Mouse (Mus musculus) kidney, embryonic 16.5 days (tissue): ENCODE data around the gene Atf7. TPM values are rescaled to one million over a fixed set of nuclear protein-coding genes. Genes with fewer than 3 reads are reported as not detected.
A peak's percentile ranks its signal among the peaks of the same experiment; 100 is the strongest.

Experiments used
- ATAC-seq: fragments of 200-750 bp; cut with Nextera tagmentation; 2 replicates; pipeline ENCODE4 v1.8.0; 2017; ENCODE audit warnings: moderate TSS enrichment; ENCODE audit not compliant: low FRiP score, low TSS enrichment
- H3K27ac ChIP-seq: fragments of 300-500 bp; sonication (generic); 2 replicates; pipeline ENCODE4 v1.5.1; 2014; ENCODE audit warnings: low read length
- H3K27me3 ChIP-seq: fragments of 300-500 bp; sonication (generic); 2 replicates; pipeline ENCODE4 v1.6.1; 2014; ENCODE audit warnings: low read length, control low read depth, mixed read lengths; ENCODE audit not compliant: insufficient read depth
- H3K36me3 ChIP-seq: fragments of 300-500 bp; sonication (generic); 2 replicates; pipeline ENCODE4 v1.6.1; 2014; ENCODE audit warnings: low read length, control low read depth, mixed read lengths; ENCODE audit not compliant: insufficient read depth
- H3K4me1 ChIP-seq: fragments of 300-500 bp; sonication (generic); 2 replicates; pipeline ENCODE4 v1.6.1; 2014; ENCODE audit warnings: low read length, control low read depth, mixed read lengths; ENCODE audit not compliant: insufficient read depth
- H3K4me2 ChIP-seq: fragments of 300-500 bp; sonication (generic); replicated peaks from 2 replicates; pipeline ENCODE4 v1.6.1; 2014; ENCODE audit warnings: low read depth, low read length
- H3K4me3 ChIP-seq: fragments of 300-500 bp; sonication (generic); 2 replicates; pipeline ENCODE4 v1.5.1; 2014; ENCODE audit warnings: mild to moderate bottlenecking, low read length
- H3K9ac ChIP-seq: fragments of 300-500 bp; sonication (generic); replicated peaks from 2 replicates; pipeline ENCODE4 v1.6.1; 2014; ENCODE audit warnings: low read length
- H3K9me3 ChIP-seq: fragments of 300-500 bp; sonication (generic); 2 replicates; pipeline ENCODE4 v1.6.1; 2016; ENCODE audit warnings: low read length, control low read depth
- WGBS: fragments of 180-500 bp; shearing (Covaris S2); extraction: QIAGEN DNeasy Blood & Tissue Kit; methylation state at CpG from one replicate; pipeline ENCODE4 v1.1.7; 2014; 5-methylcytosine and 5-hydroxymethylcytosine counted together
- polyA plus RNA-seq: library from polyadenylated mRNA; unstranded; fragments of >200 nt; fragmentation: Nextera tagmentation; extraction: Ambion mirVana; gene quantifications from 2 replicates; pipeline ENCODE4 v1.2.1, GENCODE M21; 2015

Gene Atf7
- polyA plus RNA-seq, 1 experiment from 2014 or later = 30.9 TPM

DNA sequence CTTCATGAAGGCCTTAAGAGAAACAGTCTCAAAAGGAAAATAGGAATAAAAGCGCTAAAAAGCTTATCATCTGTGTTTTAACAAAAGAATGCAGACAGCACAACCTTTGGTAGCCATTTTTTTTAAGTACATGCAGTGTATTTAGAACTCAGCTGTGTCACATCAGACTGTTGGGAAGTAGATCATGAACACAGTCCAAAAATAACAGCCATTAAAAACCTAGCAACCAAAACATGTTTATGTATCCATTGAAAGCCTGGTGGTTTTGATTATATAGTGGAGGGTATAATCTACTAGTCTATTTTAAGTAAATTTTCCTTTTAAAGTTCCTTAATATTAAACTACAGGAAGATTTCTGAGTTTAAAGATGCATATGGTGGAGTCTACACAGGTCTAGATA lies 34.7 kb downstream of the Atf7 start:
- no peak overlapping the region for H3K9ac ChIP-seq
- peak overlapping the region; percentile 75; the same call in 1 of the 2 replicates for H3K27ac ChIP-seq
- no peak for ATAC-seq
- no peaks in the 10 kb centered on the region for H3K9me3 ChIP-seq
- WGBS = 71% methylated on average over 1 of the region's 1 CpGs
- peaks cover 26% of the 10 kb centered on the region for H3K4me1 ChIP-seq
- no peak overlapping the region for H3K4me3 ChIP-seq
- peaks cover 7% of the 10 kb centered on the region; the same call in 1 of the 2 replicates for H3K36me3 ChIP-seq
- no peak overlapping the region for H3K4me2 ChIP-seq
- no peaks in the 10 kb centered on the region for H3K27me3 ChIP-seq

DNA sequence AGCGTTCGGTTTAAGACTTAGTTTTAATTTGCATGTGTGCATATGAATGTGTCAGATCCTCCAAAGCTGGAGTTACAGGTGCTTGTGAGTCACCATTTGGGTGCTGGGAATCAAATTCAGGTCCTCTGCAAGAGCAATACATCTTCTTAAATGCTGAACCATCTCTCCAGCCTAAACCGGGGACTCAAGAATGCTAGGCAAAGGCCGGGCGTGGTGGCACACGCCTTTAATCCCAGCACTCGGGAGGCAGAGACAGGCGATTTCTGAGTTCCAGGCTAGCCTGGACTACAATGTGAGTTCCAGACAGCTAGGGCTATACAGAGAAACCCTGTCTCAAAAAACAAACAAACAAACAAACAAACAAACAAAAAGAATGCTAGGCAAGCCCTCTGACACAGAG lies 35.4 kb downstream of the Atf7 start:
- H3K4me3 ChIP-seq = no peak overlapping the region
- no peak for ATAC-seq
- H3K9me3 ChIP-seq = no peaks in the 10 kb centered on the region
- no peak overlapping the region for H3K9ac ChIP-seq
- peaks cover 7% of the 10 kb centered on the region; the same call in 1 of the 2 replicates for H3K36me3 ChIP-seq
- H3K4me1 ChIP-seq = peaks cover 25% of the 10 kb centered on the region
- 95% methylated on average over 8 of the region's 8 CpGs for WGBS
- H3K27me3 ChIP-seq = no peaks in the 10 kb centered on the region
- H3K27ac ChIP-seq = no peak overlapping the region
- no peak overlapping the region for H3K4me2 ChIP-seq

DNA sequence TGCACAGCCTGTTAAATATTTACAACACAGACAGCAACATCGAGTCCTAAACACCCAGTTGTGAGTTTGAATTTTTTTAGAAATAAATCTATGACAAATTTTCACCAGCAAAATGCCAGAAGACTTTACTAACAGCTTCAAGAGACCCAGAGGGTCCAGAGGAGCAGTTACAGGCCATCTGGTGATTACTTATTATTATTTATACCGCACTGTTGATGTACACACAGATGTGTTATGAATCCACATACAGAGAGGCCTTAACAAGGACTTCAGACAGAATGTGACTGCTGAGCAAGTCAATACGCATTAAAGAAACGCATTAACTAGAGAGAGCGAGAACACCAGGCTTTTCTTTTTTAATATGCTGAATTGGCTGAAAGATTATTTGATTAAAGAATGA lies 39.8 kb downstream of the Atf7 start:
- WGBS = 77% methylated on average over 5 of the region's 5 CpGs
- H3K9me3 ChIP-seq = no peaks in the 10 kb centered on the region
- 0 out of 2 replicates have a peak overlapping the region, but pooled peaks have one; percentile 35 for H3K9ac ChIP-seq
- H3K36me3 ChIP-seq = peaks cover 5% of the 10 kb centered on the region; the same call in 1 of the 2 replicates
- H3K27me3 ChIP-seq = no peaks in the 10 kb centered on the region
- no peak for ATAC-seq
- no peak overlapping the region for H3K27ac ChIP-seq
- no peak overlapping the region for H3K4me2 ChIP-seq
- no peak overlapping the region for H3K4me3 ChIP-seq
- peaks cover 6% of the 10 kb centered on the region for H3K4me1 ChIP-seq

DNA sequence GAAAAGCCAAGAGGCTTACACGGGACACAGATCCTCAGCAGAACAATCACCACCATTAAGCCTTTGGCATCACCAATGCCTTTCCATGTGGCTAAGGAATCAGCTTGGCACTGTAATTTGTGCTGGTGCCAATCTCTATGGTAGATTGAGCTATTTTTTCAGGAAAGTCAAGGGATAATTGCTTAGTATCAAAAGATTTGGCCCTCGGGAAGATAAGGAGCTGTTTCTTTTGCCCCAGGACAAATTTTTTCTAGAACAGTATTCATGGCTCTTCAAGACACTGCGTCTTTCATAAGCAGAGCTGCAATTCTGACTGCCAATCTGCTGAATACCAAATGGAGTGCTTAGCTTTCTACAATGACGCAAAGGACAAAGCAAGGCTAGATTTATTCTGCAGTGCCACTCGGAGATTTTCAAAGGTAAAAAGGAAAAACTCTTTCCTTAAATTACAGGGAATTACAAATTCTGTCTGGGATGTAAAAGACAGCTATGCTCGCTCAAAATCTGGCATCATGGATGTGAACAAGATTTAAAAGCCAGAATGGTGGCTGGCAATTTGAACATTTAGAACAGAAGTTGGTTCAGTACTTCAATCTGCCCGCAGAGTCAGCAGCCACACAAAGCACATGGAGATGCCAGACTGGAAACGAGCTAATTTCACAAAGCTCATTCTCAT lies 41.4 kb downstream of the Atf7 start:
- WGBS = 70% methylated on average over 8 of the region's 8 CpGs

DNA sequence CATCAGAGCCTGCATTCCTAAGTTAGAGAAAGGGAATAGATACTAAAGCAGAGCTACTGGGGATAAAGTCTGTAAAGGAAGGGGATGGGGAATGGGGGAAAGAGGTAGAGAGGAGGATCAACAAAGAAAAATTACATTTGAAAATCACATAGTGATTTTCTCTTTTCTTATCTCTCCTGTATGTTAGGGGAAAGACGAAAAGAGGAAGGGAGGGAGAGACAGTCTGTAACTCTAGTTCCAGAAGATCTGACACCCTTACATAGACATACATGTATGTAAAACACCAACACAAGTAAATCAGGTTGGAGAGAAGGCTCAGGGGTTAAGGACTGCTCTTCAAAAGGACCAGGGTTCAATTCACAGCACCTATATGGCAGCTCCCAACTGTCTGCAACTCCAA lies 44.1 kb downstream of the Atf7 start:
- H3K27ac ChIP-seq = no peak overlapping the region
- no peak overlapping the region for H3K9ac ChIP-seq
- no peaks in the 10 kb centered on the region for H3K27me3 ChIP-seq
- 83% methylated on average over 1 of the region's 1 CpGs for WGBS
- no peak for ATAC-seq
- peaks cover 6% of the 10 kb centered on the region for H3K4me1 ChIP-seq
- H3K9me3 ChIP-seq = no peaks in the 10 kb centered on the region
- no peak overlapping the region for H3K4me2 ChIP-seq
- H3K4me3 ChIP-seq = no peak overlapping the region
- H3K36me3 ChIP-seq = 0 out of 2 replicates have a peak, but pooled peaks cover 3% of the 10 kb centered on the region

More for the DNA sequence above, 41.4 kb downstream of the Atf7 start:
- Histone ChIP-seq H3K36me3 (no peaks in the 10 kb centered on the region), H3K9ac (no peak overlapping the region), H3K4me3 (no peak overlapping the region), H3K4me1 (peaks cover 6% of the 10 kb centered on the region), H3K4me2 (no peak overlapping the region), H3K27me3 (no peaks in the 10 kb centered on the region), H3K27ac (no peak overlapping the region), H3K9me3 (no peaks in the 10 kb centered on the region)
- ATAC-seq = no peak

DNA sequence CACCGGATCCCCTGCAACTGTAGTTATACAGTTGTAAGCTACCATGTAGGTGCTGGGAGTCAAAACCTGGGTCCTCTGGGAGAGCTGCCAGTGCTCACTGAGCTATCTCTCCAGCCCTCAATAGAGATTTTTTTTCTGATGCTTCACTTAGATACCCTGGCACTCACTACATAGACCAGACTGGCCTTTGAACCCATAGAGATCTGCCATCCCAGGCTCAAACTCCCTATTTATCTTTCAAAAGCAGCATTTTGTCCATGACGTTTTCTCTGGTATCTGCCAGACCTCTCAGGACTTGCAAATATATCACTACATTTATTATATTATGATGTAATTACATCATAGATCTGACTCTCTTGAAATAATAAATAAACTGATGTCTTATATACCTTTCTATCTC lies 46.9 kb downstream of the Atf7 start:
- WGBS = 81% methylated on average over 2 of the region's 2 CpGs
- H3K4me3 ChIP-seq = no peak overlapping the region
- no peak overlapping the region for H3K4me2 ChIP-seq
- H3K27me3 ChIP-seq = no peaks in the 10 kb centered on the region
- H3K36me3 ChIP-seq = 0 out of 2 replicates have a peak, but pooled peaks cover 3% of the 10 kb centered on the region
- no peak overlapping the region for H3K9ac ChIP-seq
- no peaks in the 10 kb centered on the region for H3K4me1 ChIP-seq
- no peak overlapping the region for H3K27ac ChIP-seq
- no peaks in the 10 kb centered on the region for H3K9me3 ChIP-seq
- no peak for ATAC-seq

DNA sequence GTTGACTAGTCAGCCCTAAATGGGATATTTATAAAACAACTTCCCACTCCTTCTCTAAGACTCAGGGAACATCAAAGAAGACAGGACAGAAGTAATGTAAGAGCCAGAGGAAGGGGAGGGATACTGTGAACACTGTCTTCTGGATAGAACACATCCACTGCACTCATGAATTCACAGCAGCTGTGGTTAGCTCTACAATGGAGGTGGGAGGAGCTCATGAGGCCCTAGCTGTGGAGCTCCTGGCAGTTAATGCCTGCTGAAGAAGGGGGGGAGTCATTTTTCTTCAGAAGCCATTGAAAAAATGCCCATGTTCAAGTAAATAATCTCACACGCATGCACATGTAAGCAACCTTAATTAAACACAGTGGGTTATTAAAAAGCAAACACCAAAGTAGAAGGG lies 48.3 kb downstream of the Atf7 start:
- no peak overlapping the region for H3K27ac ChIP-seq
- no peak for ATAC-seq
- no peaks in the 10 kb centered on the region for H3K9me3 ChIP-seq
- no peak overlapping the region for H3K9ac ChIP-seq
- 0 out of 2 replicates have a peak, but pooled peaks cover 3% of the 10 kb centered on the region for H3K36me3 ChIP-seq
- no peak overlapping the region for H3K4me3 ChIP-seq
- no peaks in the 10 kb centered on the region for H3K4me1 ChIP-seq
- 81% methylated on average over 1 of the region's 1 CpGs for WGBS
- H3K4me2 ChIP-seq = no peak overlapping the region
- no peaks in the 10 kb centered on the region for H3K27me3 ChIP-seq

DNA sequence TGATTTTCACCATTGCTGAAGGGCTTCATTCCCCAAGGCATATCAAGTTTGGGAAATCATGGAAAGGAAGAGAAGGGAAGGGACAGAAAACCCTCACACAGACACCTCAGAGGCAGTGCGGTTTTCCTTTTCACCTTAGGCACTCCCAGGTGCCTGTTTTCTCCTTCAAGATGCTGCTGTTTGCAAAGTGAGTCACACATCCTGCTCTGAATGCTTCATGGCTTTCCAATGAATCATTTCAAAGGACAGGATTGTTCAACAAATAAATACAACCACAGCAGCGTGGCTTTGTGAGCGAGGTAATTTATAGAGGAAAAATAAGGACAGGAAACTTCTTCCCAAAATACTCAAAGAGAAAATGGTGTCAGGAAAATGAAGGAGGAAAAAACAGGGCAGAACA lies 53.2 kb downstream of the Atf7 start:
- Histone ChIP-seq H3K27me3 (no peaks in the 10 kb centered on the region), H3K4me3 (no peak overlapping the region), H3K9ac (no peak overlapping the region), H3K27ac (no peak overlapping the region), H3K4me1 (no peaks in the 10 kb centered on the region; the same call in 1 of the 2 replicates), H3K36me3 (no peaks in the 10 kb centered on the region; the same call in 1 of the 2 replicates), H3K9me3 (no peaks in the 10 kb centered on the region), H3K4me2 (no peak overlapping the region)
- ATAC-seq = no peak
- WGBS = 30% methylated on average over 3 of the region's 3 CpGs

DNA sequence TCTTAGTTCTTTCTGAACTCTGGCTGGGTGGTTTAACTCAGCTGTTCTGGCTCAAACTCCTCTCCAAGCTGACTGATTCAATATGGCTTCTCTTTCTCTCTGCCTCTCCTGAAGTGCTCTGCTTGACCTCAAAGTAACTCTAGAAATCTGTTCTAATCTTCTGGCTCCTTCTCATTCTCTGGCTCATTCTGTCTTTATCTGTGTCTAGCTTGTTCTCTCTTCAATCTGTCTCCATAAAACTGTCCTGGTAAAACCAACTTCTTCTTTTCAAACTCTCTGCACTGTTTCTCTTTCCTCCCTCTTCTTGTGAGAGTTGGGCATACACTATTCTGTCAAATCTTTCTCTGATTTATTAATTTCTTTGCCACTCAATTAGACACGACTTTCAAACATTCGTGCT lies 57.4 kb downstream of the Atf7 start:
- Histone ChIP-seq H3K36me3 (peaks cover 4% of the 10 kb centered on the region), H3K27me3 (no peaks in the 10 kb centered on the region)

DNA sequence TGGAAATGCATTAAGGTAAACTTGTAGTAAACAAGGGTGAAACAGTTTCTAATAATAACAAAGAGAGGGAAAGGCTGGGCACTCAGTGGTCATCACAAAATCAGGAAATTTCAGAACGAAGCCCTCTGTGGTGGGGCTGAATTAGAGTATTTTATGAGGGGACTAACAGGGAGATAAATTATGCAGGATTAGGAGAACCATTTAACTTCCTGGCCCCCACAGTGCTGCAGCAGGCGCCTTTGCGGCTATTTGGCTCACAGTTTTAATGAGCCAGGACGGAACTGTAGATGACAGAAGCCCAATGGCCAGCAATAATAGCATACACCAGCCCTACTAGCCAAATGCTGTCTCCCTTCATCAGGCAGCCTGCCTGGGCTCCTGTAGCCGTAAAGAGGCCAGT lies 61.6 kb downstream of the Atf7 start:
- Histone ChIP-seq H3K36me3 (peaks cover 11% of the 10 kb centered on the region), H3K4me1 (no peaks in the 10 kb centered on the region), H3K9me3 (no peaks in the 10 kb centered on the region), H3K27me3 (no peaks in the 10 kb centered on the region), H3K4me2 (no peak overlapping the region), H3K4me3 (no peak overlapping the region), H3K9ac (no peak overlapping the region), H3K27ac (no peak overlapping the region)
- no peak for ATAC-seq
- WGBS = 76% methylated on average over 5 of the region's 5 CpGs

More for the DNA sequence above, 57.4 kb downstream of the Atf7 start:
- Histone ChIP-seq H3K27ac (no peak overlapping the region), H3K4me2 (no peak overlapping the region), H3K9me3 (no peaks in the 10 kb centered on the region), H3K4me1 (no peaks in the 10 kb centered on the region; the same call in 1 of the 2 replicates), H3K4me3 (no peak overlapping the region), H3K9ac (no peak overlapping the region)
- 75% methylated on average over 2 of the region's 2 CpGs for WGBS
- ATAC-seq = no peak
